Mouse (Mus musculus): ENCODE measurements at regions not wholly inside any gene's neighbourhood (a gene's known extent, or its start where the extent isn't known, plus 50 kb on each side); places are given as distances from the start of the nearest gene placed in this dataset.

DNA sequence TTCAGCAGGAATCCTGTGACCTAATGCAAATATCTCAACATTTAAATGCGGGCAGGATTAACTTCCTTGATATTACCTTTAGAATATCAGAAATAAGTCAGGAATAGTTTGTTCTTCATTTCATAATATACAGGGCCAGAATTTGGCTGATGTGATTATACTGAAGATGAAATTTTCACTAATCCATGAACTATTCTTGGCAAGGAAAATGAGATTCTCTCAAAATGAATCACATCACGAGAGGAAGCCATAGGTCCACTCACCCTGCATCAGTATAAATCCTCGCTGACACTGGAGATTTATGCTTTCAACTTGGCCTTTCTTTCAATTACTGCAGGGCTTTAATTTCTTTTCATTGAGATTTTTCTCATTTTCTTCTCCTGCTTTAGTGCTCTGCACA is 159.5 kb upstream of the Samsn1 start:
- no peak overlapping the region for H3K4me3 ChIP-seq
- ATAC-seq (ENCODE audit: insufficient number of reproducible peaks, insufficient read depth, low FRiP score, low TSS enrichment), result no peak
- H3K9ac ChIP-seq, result no peak overlapping the region
- H3K27me3 ChIP-seq, result no peaks in the 10 kb centered on the region
- WGBS, result 81% methylated on average over 3 of the region's 3 CpGs
- peaks cover 5% of the 10 kb centered on the region; the same call in 1 of the 2 replicates for H3K4me1 ChIP-seq
- no peak overlapping the region for H3K27ac ChIP-seq
- H3K9me3 ChIP-seq, result no peaks in the 10 kb centered on the region
- no peak overlapping the region for H3K4me2 ChIP-seq (replicated peaks)
- H3K36me3 ChIP-seq, result no peaks in the 10 kb centered on the region

DNA sequence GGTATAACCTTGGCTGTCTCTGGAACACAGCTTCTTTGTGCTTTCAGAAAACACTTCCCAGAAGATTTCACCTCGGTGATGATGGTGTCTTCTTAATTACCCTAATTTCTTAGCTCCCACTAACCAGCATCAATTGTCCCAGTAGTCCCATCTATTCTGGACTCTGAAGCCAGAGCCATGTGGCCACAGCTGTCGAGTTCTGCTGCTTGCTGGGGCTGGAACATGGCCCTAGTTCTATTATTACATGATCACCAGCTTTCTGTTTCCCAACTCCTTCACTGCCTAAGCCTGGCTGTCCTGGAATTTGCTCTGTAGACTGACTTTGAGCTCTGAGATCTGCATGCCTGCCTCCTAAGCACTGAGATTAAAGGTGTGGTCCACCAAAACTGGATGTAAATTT is 145.6 kb upstream of the Samsn1 start:
- H3K4me1 ChIP-seq, result no peaks in the 10 kb centered on the region
- H3K4me3 ChIP-seq, result no peak overlapping the region
- no peak overlapping the region for H3K4me2 ChIP-seq (replicated peaks)
- ATAC-seq (ENCODE audit: insufficient number of reproducible peaks, insufficient read depth, low FRiP score, low TSS enrichment), result no peak
- WGBS, result 71% methylated on average over 2 of the region's 2 CpGs
- no peaks in the 10 kb centered on the region for H3K27me3 ChIP-seq
- H3K27ac ChIP-seq, result no peak overlapping the region
- no peaks in the 10 kb centered on the region for H3K36me3 ChIP-seq
- no peak overlapping the region for H3K9ac ChIP-seq
- no peaks in the 10 kb centered on the region for H3K9me3 ChIP-seq

DNA sequence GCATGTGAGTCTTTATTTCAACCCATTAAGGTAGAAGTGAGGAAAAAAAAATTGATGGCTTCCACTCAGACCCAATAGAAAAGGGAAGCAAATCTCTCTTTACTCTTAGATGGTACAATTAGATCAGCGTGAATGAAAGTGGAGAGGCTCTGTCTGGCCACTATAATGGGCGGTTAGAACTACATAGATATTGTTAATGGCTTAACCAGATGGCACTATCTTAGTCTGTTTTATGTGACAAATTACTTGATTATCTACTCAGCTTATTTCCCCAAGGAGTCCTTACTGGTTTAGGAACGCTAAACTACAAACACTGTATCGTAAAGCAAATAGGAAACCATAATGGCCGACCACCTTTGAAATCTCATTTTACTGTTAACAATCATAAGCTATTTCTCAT is 138.8 kb upstream of the Samsn1 start:
- Histone ChIP-seq H3K4me2 (replicated peaks) (no peak overlapping the region), H3K4me1 (no peaks in the 10 kb centered on the region), H3K27me3 (no peaks in the 10 kb centered on the region), H3K9ac (no peak overlapping the region), H3K4me3 (no peak overlapping the region), H3K27ac (no peak overlapping the region), H3K9me3 (no peaks in the 10 kb centered on the region), H3K36me3 (no peaks in the 10 kb centered on the region)
- ATAC-seq (ENCODE audit: insufficient number of reproducible peaks, insufficient read depth, low FRiP score, low TSS enrichment), result no peak
- WGBS, result 80% methylated on average over 5 of the region's 5 CpGs

DNA sequence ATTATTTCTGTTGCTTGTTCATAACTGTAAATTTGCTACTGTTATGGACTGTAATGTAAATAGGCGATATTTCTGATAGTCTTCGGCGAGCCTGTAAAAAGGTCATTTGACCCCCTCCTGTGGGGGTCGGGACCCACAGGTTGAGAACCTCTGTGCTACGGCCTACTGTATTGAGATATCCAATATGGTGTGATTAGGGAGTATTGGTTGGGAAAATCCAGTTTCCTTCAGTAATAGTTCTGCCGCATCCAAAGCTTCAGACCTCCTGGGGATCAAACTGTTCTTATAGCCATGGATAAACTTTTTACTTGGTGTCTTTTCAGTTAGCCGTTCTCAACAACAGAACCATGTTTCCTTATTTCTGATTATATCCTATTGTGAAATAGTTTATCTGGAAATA is 136.5 kb upstream of the Samsn1 start:
- H3K4me2 ChIP-seq (replicated peaks), result no peak overlapping the region
- 92% methylated on average over 7 of the region's 7 CpGs for WGBS
- H3K9ac ChIP-seq, result no peak overlapping the region
- no peak for ATAC-seq (ENCODE audit: insufficient number of reproducible peaks, insufficient read depth, low FRiP score, low TSS enrichment)
- no peak overlapping the region for H3K27ac ChIP-seq
- no peaks in the 10 kb centered on the region for H3K4me1 ChIP-seq
- no peaks in the 10 kb centered on the region for H3K27me3 ChIP-seq
- no peaks in the 10 kb centered on the region for H3K36me3 ChIP-seq
- H3K4me3 ChIP-seq, result no peak overlapping the region
- no peaks in the 10 kb centered on the region for H3K9me3 ChIP-seq

DNA sequence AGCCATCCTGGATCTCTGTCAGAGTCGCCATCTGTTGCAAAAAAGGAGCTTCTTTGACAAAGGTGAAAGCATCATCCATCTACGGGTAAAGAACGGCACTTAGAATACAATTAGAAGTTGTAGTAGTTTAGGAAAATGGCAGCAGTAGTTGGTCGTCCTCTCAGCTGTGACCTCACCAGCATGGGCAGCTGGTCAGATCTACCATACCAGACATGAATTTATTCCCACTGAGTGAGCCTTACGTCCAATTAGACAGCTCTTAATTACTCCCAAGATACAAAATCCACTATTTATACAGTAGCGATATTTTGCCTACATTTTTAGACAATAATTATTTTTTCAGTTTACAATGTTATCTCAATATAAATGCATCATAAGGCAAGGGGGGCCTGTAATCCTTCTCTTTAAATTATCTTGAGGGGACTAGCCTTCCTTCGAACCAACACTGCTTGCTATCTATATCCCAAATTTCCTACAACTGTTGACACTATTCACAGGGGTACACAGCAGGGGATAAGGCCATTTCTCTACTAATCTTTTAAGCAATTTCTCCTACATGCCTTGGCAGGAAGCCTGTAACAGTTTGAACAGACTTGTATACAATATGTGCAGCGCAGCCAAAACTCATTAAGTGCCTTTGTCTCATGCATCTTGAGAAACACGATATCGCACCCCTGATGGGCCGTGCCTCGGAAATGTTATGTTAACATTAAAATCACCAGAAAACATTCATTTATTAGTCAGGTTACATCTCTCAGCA is 131.9 kb upstream of the Samsn1 start:
- WGBS, result 71% methylated on average over 12 of the region's 12 CpGs
- Histone ChIP-seq H3K9me3 (no peaks in the 10 kb centered on the region), H3K36me3 (no peaks in the 10 kb centered on the region), H3K27me3 (no peaks in the 10 kb centered on the region), H3K4me3 (no peak overlapping the region), H3K4me1 (no peaks in the 10 kb centered on the region), H3K27ac (no peak overlapping the region), H3K4me2 (replicated peaks) (no peak overlapping the region), H3K9ac (no peak overlapping the region)
- ATAC-seq (ENCODE audit: insufficient number of reproducible peaks, insufficient read depth, low FRiP score, low TSS enrichment), result no peak

DNA sequence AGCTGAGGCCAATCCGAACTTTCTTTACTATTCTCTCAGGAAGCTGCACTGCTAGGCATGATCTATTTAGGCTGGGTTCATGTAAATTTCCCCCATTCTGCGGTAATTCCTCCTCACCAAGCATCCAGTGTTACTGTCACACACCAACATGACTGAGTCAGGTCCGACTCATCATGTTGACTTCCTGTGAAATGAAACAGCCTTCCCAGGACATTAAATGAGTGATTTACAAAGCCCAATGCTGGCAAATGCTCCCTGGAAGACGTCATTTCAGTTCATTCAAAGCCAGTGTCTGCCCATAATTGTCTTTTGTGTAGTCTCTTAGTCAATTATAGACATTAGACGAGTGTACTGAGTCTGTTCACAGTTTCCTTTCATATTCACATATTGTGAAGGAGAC is 127.5 kb upstream of the Samsn1 start:
- ATAC-seq (ENCODE audit: insufficient number of reproducible peaks, insufficient read depth, low FRiP score, low TSS enrichment), result no peak
- Histone ChIP-seq H3K27ac (no peak overlapping the region), H3K4me2 (replicated peaks) (no peak overlapping the region), H3K4me3 (no peak overlapping the region), H3K27me3 (no peaks in the 10 kb centered on the region), H3K9me3 (no peaks in the 10 kb centered on the region), H3K4me1 (no peaks in the 10 kb centered on the region), H3K9ac (no peak overlapping the region), H3K36me3 (no peaks in the 10 kb centered on the region)
- WGBS, result 75% methylated on average over 5 of the region's 5 CpGs

DNA sequence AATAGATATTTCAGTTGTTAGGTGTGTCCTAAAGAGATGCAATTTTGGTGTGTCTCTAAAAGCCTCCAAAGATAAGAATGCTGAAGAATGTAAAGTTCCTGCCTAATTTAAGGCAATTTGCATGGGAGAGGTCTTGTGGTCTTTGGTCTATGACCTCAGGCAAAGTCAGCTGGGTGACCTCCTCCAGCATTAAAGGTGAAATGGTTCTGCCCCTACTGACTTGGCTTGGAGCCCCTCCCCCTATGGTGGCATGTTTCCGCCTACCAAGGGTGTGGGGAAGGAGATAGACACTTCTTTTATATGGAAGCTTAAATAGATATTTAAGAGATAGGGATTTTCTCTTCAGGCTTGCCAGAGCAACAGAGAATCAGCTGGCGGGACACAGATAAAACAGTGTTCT is 111.8 kb upstream of the Samsn1 start:
- Histone ChIP-seq H3K4me3 (no peak overlapping the region), H3K27me3 (no peaks in the 10 kb centered on the region), H3K4me2 (replicated peaks) (no peak overlapping the region), H3K9me3 (no peaks in the 10 kb centered on the region), H3K27ac (no peak overlapping the region), H3K9ac (no peak overlapping the region), H3K4me1 (no peaks in the 10 kb centered on the region), H3K36me3 (no peaks in the 10 kb centered on the region)
- 88% methylated on average over 2 of the region's 2 CpGs for WGBS
- ATAC-seq (ENCODE audit: insufficient number of reproducible peaks, insufficient read depth, low FRiP score, low TSS enrichment), result no peak

DNA sequence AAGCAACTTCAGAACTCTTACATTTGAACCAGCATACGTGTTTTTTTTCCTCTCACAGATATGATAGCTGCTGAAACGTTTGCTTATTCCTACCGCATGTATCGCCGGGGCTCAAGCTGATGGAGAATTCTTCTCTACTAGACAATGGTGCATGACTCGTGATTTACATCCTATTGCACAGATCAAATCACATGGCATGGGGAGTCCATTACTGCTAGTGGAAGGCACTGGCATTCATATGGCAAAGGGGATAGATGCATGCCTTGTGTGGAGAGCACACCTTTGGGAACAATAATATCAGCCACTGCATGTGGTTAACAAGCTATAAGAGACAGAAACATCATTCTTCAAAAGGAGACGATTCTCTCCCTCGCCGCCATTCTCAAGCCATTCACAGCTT is 108.4 kb upstream of the Samsn1 start:
- Histone ChIP-seq H3K9ac (no peak overlapping the region), H3K9me3 (no peaks in the 10 kb centered on the region), H3K27ac (no peak overlapping the region), H3K36me3 (no peaks in the 10 kb centered on the region), H3K27me3 (no peaks in the 10 kb centered on the region), H3K4me3 (no peak overlapping the region), H3K4me2 (replicated peaks) (no peak overlapping the region), H3K4me1 (no peaks in the 10 kb centered on the region)
- WGBS, result 89% methylated on average over 9 of the region's 9 CpGs
- ATAC-seq (ENCODE audit: insufficient number of reproducible peaks, insufficient read depth, low FRiP score, low TSS enrichment), result no peak

DNA sequence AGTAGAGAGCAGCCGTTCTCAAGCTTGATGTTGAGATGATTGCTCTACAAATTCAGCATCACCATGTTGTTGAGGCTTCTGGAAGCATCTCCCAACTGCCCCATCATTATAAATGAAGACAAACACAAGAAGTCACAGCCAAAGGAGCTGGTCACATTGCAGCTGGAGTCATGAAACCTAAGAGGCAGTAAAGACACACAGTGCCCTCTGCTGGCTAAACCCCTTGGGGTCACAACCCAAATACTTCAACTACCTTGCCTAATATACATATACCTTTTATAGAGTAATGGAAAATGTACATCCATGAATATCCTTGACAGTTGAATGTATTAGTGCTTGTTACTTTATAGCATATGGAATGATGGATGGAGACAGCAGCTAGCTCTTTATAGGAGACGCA is 107.9 kb upstream of the Samsn1 start:
- WGBS, result 84% methylated on average over 2 of the region's 2 CpGs
- H3K27ac ChIP-seq, result no peak overlapping the region
- H3K4me2 ChIP-seq (replicated peaks), result no peak overlapping the region
- H3K9me3 ChIP-seq, result no peaks in the 10 kb centered on the region
- no peaks in the 10 kb centered on the region for H3K4me1 ChIP-seq
- no peaks in the 10 kb centered on the region for H3K27me3 ChIP-seq
- no peaks in the 10 kb centered on the region for H3K36me3 ChIP-seq
- H3K4me3 ChIP-seq, result no peak overlapping the region
- H3K9ac ChIP-seq, result no peak overlapping the region
- ATAC-seq (ENCODE audit: insufficient number of reproducible peaks, insufficient read depth, low FRiP score, low TSS enrichment), result no peak

DNA sequence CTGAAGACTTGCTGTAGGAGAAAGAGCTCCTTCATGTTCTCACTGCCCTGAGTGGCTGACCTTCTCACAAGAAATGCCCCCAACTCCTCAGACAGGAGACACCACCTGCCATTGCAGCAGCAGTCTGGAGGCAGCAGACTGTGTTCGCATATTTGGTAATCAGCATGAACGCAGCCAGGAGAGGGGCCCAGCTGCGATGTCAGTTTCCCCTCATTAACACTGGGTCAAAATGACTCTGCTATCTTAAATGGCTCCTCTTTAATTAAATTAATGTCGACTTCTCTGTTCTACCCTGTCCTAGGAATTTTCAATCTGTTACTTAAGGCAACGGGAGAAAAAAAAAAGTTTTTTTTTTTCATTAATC is 100.9 kb upstream of the Samsn1 start:
- no peak overlapping the region for H3K27ac ChIP-seq
- H3K4me2 ChIP-seq (replicated peaks), result no peak overlapping the region
- no peak for ATAC-seq (ENCODE audit: insufficient number of reproducible peaks, insufficient read depth, low FRiP score, low TSS enrichment)

DNA sequence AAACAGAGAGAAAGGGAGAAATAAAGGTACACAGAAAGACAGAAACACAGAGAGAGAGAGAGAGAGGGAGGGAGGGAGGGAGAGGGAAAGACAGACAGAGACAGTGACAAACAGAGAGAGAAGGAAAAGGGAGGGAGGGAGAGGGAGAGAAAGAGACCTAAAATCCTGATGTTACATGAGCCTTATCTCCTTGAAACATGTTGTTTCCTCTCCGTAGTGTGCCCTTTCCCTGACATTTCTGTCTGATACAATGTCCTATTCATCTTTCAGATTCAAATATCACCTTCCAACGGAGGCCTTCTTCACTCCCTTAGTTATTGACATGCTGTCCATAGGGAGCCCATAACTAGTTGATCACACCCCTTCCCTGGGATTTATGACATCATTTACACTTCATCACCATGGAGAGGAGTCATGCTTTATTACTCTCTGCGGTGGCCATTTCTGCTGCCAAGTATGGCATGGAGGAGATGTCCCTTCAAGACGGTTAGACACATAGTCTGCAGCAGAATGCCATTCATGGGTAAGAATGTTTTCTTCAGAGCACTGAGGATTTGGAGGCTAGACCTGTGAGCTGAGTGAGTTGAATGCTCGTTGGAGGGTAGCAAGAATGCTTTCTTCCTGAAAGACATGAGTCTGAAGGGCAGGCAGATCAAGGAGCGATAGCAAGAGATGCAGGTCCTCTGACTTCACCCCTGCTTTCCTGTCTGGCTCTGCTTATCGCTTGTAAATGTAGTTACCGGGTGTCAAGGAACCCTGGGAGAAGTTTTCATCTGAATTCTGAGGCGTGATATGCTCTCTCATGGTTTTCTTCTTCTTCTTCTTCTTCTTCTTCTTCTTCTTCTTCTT is 100.3 kb upstream of the Samsn1 start:
- Histone ChIP-seq H3K9me3 (no peaks in the 10 kb centered on the region), H3K9ac (no peak overlapping the region), H3K4me2 (replicated peaks) (no peak overlapping the region), H3K4me3 (no peak overlapping the region), H3K36me3 (no peaks in the 10 kb centered on the region), H3K27me3 (no peaks in the 10 kb centered on the region), H3K4me1 (no peaks in the 10 kb centered on the region), H3K27ac (no peak overlapping the region)
- WGBS, result 74% methylated on average over 9 of the region's 9 CpGs
- ATAC-seq (ENCODE audit: insufficient number of reproducible peaks, insufficient read depth, low FRiP score, low TSS enrichment), result no peak

More for the DNA sequence above, 100.9 kb upstream of the Samsn1 start:
- WGBS, result 55% methylated on average over 5 of the region's 5 CpGs
- Histone ChIP-seq H3K36me3 (no peaks in the 10 kb centered on the region), H3K4me3 (no peak overlapping the region), H3K9me3 (no peaks in the 10 kb centered on the region), H3K9ac (no peak overlapping the region), H3K27me3 (no peaks in the 10 kb centered on the region), H3K4me1 (no peaks in the 10 kb centered on the region)

DNA sequence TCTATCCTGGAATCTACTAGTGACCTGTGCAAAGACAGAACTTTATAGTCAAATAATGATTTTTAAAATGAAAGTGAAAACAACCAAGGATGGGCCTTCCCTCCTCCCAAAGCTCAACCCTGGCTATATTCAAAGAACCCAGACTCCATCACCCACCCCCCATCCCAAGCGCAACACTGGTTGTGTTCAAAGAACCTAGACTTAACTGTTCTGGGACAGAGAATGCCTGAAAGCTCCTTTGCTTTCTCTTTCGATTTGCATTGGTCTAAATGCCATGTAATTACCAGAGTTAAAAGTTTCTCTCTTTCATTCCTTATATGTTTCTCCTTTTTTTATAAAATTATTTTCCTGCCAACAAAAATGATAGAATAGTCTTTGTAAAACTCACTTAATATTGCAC is 98.6 kb upstream of the Samsn1 start:
- Histone ChIP-seq H3K36me3 (no peaks in the 10 kb centered on the region), H3K4me1 (no peaks in the 10 kb centered on the region), H3K27me3 (no peaks in the 10 kb centered on the region), H3K9ac (no peak overlapping the region), H3K9me3 (no peaks in the 10 kb centered on the region), H3K4me3 (no peak overlapping the region), H3K4me2 (replicated peaks) (no peak overlapping the region), H3K27ac (no peak overlapping the region)
- ATAC-seq (ENCODE audit: insufficient number of reproducible peaks, insufficient read depth, low FRiP score, low TSS enrichment), result no peak
- WGBS, result 91% methylated on average over 2 of the region's 2 CpGs

All from embryonic facial prominence, embryonic 12.5 days (tissue).